Mouse (Mus musculus): ENCODE results near the gene Flvcr1.

- TF ChIP-seq POLR2A (IDR thresholded peaks at IDR 0.05; ENCODE audit: borderline replicate concordance, low read depth, low read length) (peak; percentile 78; the same call in 1 of the 2 replicates), CTCF (IDR thresholded peaks at IDR 0.05; ENCODE audit: low read depth, low read length) (no peak)
Measured at GRCm38 (mm10) chr1:190979100-190979563, 46.8 kb downstream of the Flvcr1 start, which contains the start of gene Vash2.
